Mouse (Mus musculus) heart, embryonic 16.5 days (tissue): Measurements from ENCODE around the gene Ckmt2. TPM values are rescaled to one million over a fixed set of nuclear protein-coding genes. Genes with fewer than 3 reads are reported as not detected.

Source experiments
- ATAC-seq: fragments of 200-750 bp; cut with Nextera tagmentation; replicated peaks from 2 replicates; pipeline ENCODE4 v1.8.0; 2017; ENCODE audit warnings: moderate number of reproducible peaks; ENCODE audit not compliant: insufficient read depth, low FRiP score; ENCODE audit errors: extremely low read depth
- H3K27ac ChIP-seq: fragments of 300-500 bp; sonication (generic); 2 replicates; pipeline ENCODE4 v1.5.1; 2014; ENCODE audit warnings: mild to moderate bottlenecking, low read length, control low read depth, moderate library complexity
- H3K27me3 ChIP-seq: fragments of 300-500 bp; sonication (generic); 2 replicates; pipeline ENCODE4 v1.6.1; 2014; ENCODE audit warnings: low read length, mixed read lengths; ENCODE audit not compliant: control insufficient read depth, insufficient read depth
- H3K36me3 ChIP-seq: fragments of 300-500 bp; sonication (generic); 2 replicates; pipeline ENCODE4 v1.6.1; 2014; ENCODE audit not compliant: control insufficient read depth, insufficient read depth
- H3K4me1 ChIP-seq: fragments of 300-500 bp; sonication (generic); 2 replicates; pipeline ENCODE4 v1.6.1; 2014; ENCODE audit warnings: low read length, mixed read lengths; ENCODE audit not compliant: control insufficient read depth, insufficient read depth
- H3K4me2 ChIP-seq: fragments of 300-500 bp; sonication (generic); 2 replicates; pipeline ENCODE4 v1.6.1; 2014; ENCODE audit warnings: low read depth, mild to moderate bottlenecking, control low read depth, low read length
- H3K4me3 ChIP-seq: fragments of 300-500 bp; sonication (generic); 2 replicates; pipeline ENCODE4 v1.5.1; 2014; ENCODE audit warnings: mild to moderate bottlenecking, control low read depth, low read length
- H3K9ac ChIP-seq: fragments of 300-500 bp; sonication (generic); 2 replicates; pipeline ENCODE4 v1.6.1; 2014; ENCODE audit warnings: low read length, control low read depth
- H3K9me3 ChIP-seq: fragments of 300-500 bp; sonication (generic); replicated peaks from 2 replicates; pipeline ENCODE4 v1.6.1; 2016; ENCODE audit warnings: low read length; ENCODE audit not compliant: control insufficient read depth
- WGBS: fragments of 180-500 bp; shearing (Covaris S2); extraction: QIAGEN DNeasy Blood & Tissue Kit; methylation state at CpG from one replicate; pipeline ENCODE4 v1.1.7; 2014; 5-methylcytosine and 5-hydroxymethylcytosine counted together
- polyA plus RNA-seq: library from polyadenylated mRNA; unstranded; fragments of >200 nt; fragmentation: Nextera tagmentation; extraction: Ambion mirVana; gene quantifications from 2 replicates; pipeline ENCODE4 v1.2.1, GENCODE M21; 2015

Ckmt2 gene
- polyA plus RNA-seq, result 83.5 and 94.8 TPM in 2 replicates

GRCm38 (mm10) chr13:91876741-91877349, at the start of gene Ckmt2:
Gene Ckmt2, minus strand, starts transcription at chr13:91876885.
- Histone ChIP-seq H3K9ac (peak within 1 kb of the TSS; percentile 57), H3K4me1 (peaks cover 29% of the 10 kb centered on the region), H3K36me3 (no peaks in the 10 kb centered on the region), H3K9me3 (no peaks in the 10 kb centered on the region), H3K4me2 (peak within 1 kb of the TSS; percentile 53), H3K27ac (peak within 1 kb of the TSS; percentile 92), H3K4me3 (peak within 1 kb of the TSS; percentile 18), H3K27me3 (no peaks in the 10 kb centered on the region)
- WGBS, result 55% methylated on average over 5 of the region's 5 CpGs
- peak; percentile 58 for ATAC-seq

DNA sequence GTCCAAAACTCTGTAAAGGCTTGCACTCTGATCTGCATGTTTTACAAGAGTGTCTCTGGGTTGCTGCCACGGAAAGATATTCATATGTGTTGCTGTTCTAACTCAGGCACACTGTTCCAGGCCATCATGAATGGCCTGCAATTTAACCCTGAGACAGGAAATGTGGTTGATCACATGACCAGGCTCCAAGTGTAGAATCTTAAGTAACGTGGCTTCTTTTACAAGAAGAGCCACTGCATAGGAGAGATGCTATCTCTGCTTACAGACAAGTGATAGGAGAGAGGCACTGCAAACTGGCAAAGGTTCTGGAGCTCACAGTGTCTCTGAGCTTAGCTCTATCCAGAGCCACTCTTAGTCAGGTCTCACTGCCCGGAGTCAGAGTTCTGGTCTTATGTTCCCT, 44.3 kb upstream of the Ckmt2 start:
- WGBS, result 50% methylated on average over 3 of the region's 3 CpGs
- ATAC-seq, result no peak
- no peaks in the 10 kb centered on the region for H3K27me3 ChIP-seq
- no peaks in the 10 kb centered on the region for H3K4me1 ChIP-seq
- H3K4me2 ChIP-seq, result no peak overlapping the region
- no peaks in the 10 kb centered on the region for H3K36me3 ChIP-seq
- no peak overlapping the region for H3K9ac ChIP-seq
- H3K4me3 ChIP-seq, result no peak overlapping the region
- no peaks in the 10 kb centered on the region for H3K9me3 ChIP-seq
- no peak overlapping the region for H3K27ac ChIP-seq

GRCm38 (mm10) chr13:91918764-91919163, 42.1 kb upstream of the Ckmt2 start:
- Histone ChIP-seq H3K27ac (no peak overlapping the region), H3K4me3 (no peak overlapping the region)

GRCm38 (mm10) chr13:91917835-91918234, 41.1 kb upstream of the Ckmt2 start:
- 79% methylated on average over 2 of the region's 2 CpGs for WGBS
- no peak overlapping the region for H3K9ac ChIP-seq

More at GRCm38 (mm10) chr13:91918764-91919163, 42.1 kb upstream of the Ckmt2 start:
- no peaks in the 10 kb centered on the region for H3K36me3 ChIP-seq
- no peaks in the 10 kb centered on the region for H3K9me3 ChIP-seq
- ATAC-seq, result no peak
- 90% methylated on average over 5 of the region's 5 CpGs for WGBS
- no peak overlapping the region for H3K9ac ChIP-seq
- no peaks in the 10 kb centered on the region for H3K4me1 ChIP-seq
- H3K27me3 ChIP-seq, result no peaks in the 10 kb centered on the region
- no peak overlapping the region for H3K4me2 ChIP-seq

GRCm38 (mm10) chr13:91916308-91916707, 39.6 kb upstream of the Ckmt2 start:
- H3K4me2 ChIP-seq, result no peak overlapping the region
- no peak overlapping the region for H3K9ac ChIP-seq
- no peak for ATAC-seq
- WGBS, result 79% methylated on average over 5 of the region's 5 CpGs
- H3K36me3 ChIP-seq, result no peaks in the 10 kb centered on the region
- H3K9me3 ChIP-seq, result no peaks in the 10 kb centered on the region
- peaks cover under 1% of the 10 kb centered on the region for H3K4me1 ChIP-seq
- no peak overlapping the region for H3K27ac ChIP-seq
- no peaks in the 10 kb centered on the region for H3K27me3 ChIP-seq
- H3K4me3 ChIP-seq, result no peak overlapping the region

More at GRCm38 (mm10) chr13:91917835-91918234, 41.1 kb upstream of the Ckmt2 start:
- H3K27ac ChIP-seq, result no peak overlapping the region
- H3K36me3 ChIP-seq, result no peaks in the 10 kb centered on the region
- no peaks in the 10 kb centered on the region for H3K4me1 ChIP-seq
- no peak for ATAC-seq
- H3K4me2 ChIP-seq, result no peak overlapping the region
- no peak overlapping the region for H3K4me3 ChIP-seq
- H3K27me3 ChIP-seq, result no peaks in the 10 kb centered on the region
- no peaks in the 10 kb centered on the region for H3K9me3 ChIP-seq

GRCm38 (mm10) chr13:91915582-91916239, 39.0 kb upstream of the Ckmt2 start:
- Histone ChIP-seq H3K27ac (no peak overlapping the region), H3K27me3 (no peaks in the 10 kb centered on the region), H3K4me1 (peaks cover 7% of the 10 kb centered on the region), H3K4me3 (no peak overlapping the region), H3K9me3 (no peaks in the 10 kb centered on the region), H3K9ac (no peak overlapping the region), H3K36me3 (no peaks in the 10 kb centered on the region), H3K4me2 (no peak overlapping the region)
- 72% methylated on average over 6 of the region's 6 CpGs for WGBS
- ATAC-seq, result 0 out of 2 replicates have a peak, but pooled peaks have one; percentile 33

GRCm38 (mm10) chr13:91915192-91915581, 38.5 kb upstream of the Ckmt2 start:
- Histone ChIP-seq H3K27me3 (no peaks in the 10 kb centered on the region), H3K9me3 (no peaks in the 10 kb centered on the region), H3K4me1 (peaks cover 7% of the 10 kb centered on the region), H3K36me3 (no peaks in the 10 kb centered on the region), H3K4me2 (no peak overlapping the region), H3K27ac (no peak overlapping the region), H3K4me3 (no peak overlapping the region), H3K9ac (no peak overlapping the region)
- 42% methylated on average over 4 of the region's 4 CpGs for WGBS
- ATAC-seq, result 0 out of 2 replicates have a peak, but pooled peaks have one; percentile 11

GRCm38 (mm10) chr13:91911652-91912051, 35.0 kb upstream of the Ckmt2 start:
- Histone ChIP-seq H3K9ac (no peak overlapping the region), H3K27me3 (no peaks in the 10 kb centered on the region), H3K4me3 (no peak overlapping the region), H3K4me2 (no peak overlapping the region), H3K27ac (no peak overlapping the region), H3K9me3 (no peaks in the 10 kb centered on the region), H3K36me3 (no peaks in the 10 kb centered on the region), H3K4me1 (peaks cover 7% of the 10 kb centered on the region)
- ATAC-seq, result no peak

- Histone ChIP-seq H3K27me3 (no peaks in the 10 kb centered on the region), H3K4me2 (no peak overlapping the region), H3K9ac (no peak overlapping the region), H3K4me1 (peaks cover 7% of the 10 kb centered on the region), H3K27ac (no peak overlapping the region), H3K4me3 (no peak overlapping the region), H3K36me3 (no peaks in the 10 kb centered on the region), H3K9me3 (no peaks in the 10 kb centered on the region)
- ATAC-seq, result peak; percentile 65
Observed at GRCm38 (mm10) chr13:91911211-91911610, 34.5 kb upstream of the Ckmt2 start.
